Mouse (Mus musculus) spleen, embryonic (tissue): Measurements from ENCODE around the gene Dab2ip.

Source experiments
- CTCF ChIA-PET: fragments of 350-600 bp; sonication (Branson Sonifier 250); formaldehyde crosslinking; loops from one replicate; lab custom pipeline; 2022; lab: Charles Lee

Dab2ip gene

DNA sequence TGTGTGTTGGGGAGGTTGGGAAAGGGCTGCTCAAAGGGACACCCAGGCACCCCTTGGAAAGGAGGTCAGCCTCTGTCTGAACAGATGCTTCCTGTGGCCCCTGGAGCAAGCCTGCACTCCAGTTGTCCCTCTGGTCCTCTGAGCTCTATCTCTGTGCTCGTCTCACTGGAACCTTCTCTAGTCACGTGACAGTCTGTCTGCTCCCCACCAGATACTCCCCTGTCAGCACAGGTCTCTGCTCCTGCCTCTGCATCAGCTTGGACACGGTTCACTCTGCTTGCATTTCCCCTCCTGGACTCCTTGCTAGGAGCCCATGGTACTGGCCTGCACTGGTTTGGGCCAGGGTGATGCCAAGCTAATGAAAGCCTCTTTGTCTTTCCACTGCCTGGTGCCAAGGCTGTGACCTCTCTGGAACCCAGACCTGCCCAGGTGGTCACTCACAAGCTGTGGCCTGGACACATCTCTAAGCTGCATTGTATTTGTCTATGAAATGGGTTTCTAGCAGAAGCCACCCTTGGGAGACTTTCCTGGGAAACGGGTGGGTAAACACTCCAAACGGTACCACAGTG is 1.1 kb upstream of the Dab2ip start:
- CTCF ChIA-PET, result no interaction called here

DNA sequence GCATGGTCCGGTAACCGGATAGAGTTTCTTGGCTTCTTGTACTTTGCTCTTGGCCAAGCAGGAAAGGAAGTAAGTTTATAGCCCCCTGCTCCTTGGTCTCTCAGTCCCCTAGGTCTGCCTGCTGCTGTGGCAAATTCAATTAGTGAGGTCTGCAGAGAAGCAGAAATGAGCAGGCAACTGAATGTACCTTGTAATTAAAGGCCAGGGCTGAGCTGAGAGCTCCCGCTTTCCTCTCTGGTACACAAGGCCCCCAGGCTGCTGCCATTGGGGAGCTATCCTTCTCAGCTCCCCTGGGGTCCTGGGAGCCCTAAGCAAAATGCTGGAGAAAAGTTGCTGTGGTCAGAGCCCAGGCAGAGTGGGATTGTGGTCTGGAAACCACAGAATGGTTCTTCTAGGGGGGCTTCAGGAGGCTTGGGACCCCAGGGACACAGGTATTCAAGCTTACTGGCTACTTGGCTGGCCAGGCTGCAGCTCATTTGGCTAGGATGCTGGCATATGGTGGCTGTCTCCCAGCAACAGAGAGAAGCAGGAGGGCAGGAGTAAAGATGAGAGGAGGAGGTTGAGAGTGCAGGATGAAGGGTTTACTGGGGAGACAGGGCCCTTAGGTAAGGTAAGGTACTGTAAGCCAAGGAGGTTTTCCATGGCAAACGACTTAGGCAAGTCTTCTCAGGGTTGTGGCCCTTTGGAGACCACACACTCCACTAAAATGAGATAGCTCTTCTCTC is 922 bp downstream of the Dab2ip start:
- CTCF ChIA-PET, result no interaction called here

DNA sequence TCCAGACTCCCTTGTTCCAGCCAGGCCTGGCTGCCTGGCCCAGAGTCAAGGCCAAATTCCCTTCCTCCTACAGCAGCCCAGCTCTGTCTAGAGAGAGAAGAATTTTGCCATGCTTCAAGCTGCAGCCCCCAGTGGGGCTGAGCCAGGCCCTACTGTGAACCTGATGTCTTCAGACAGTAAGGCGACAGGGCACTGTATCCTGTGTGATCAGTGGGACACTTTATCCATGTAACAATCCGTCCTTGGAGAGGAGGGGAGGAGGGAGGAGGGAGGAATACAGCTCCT is 1.4 kb downstream of the Dab2ip start:
- CTCF ChIA-PET, result no interaction called here

DNA sequence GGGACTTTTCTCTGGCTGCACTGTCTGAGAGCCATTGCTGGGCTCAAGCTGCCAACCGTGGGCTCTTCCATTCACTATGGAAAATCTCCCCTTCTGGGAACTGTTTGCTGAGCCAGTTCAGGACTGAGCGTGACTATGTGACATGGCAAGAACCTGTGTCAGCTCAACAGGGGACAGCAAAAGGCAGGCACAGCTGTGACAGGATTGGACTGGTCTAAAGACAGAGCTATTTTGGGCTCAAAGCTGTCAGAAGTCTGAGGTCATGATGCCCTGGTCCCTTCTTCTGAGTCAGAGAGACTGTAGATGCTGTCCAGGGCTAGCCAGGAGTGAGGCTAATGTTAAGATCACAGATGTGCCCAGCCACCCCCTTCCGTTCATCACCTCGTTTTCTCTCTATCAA is 5.7 kb downstream of the Dab2ip start:
- CTCF ChIA-PET, result no interaction called here

DNA sequence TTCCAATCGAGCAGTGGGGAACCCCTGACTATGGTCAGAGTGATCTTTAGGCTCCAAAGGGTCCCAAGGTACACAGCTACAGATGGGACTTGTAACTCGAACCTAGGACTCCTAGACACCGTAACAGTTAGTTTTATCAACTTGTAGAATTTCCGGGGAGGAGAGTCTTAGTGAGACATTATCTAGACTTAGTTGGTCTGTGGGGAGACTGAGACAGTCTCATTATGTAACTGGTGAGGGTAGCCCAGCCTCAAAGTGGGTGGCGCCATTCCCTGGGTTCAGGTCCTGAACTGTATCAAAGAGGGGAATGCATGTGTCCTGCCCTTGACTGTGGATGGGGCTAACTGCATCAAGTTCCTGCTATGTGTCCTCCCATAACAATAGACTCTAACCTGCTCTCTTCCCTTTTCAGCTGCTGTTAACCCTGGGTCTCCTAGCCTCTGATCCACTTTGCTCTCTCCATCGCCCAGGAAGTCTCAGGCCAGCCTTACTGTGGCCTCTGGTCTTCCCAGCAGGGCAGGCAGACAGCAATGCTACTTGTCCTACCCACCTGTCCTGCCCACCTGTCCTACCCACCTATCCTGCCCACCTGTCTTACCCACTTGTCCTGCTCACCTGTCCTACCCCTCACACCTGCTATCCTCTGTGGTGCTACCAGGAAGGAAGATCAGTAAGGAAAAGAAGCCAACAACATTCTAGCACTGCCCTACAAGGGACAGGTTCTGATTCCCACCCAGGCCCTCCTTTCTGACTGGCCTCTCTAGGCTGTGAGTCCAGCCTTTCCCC is 7.2 kb downstream of the Dab2ip start:
- CTCF ChIA-PET, result no interaction called here

DNA sequence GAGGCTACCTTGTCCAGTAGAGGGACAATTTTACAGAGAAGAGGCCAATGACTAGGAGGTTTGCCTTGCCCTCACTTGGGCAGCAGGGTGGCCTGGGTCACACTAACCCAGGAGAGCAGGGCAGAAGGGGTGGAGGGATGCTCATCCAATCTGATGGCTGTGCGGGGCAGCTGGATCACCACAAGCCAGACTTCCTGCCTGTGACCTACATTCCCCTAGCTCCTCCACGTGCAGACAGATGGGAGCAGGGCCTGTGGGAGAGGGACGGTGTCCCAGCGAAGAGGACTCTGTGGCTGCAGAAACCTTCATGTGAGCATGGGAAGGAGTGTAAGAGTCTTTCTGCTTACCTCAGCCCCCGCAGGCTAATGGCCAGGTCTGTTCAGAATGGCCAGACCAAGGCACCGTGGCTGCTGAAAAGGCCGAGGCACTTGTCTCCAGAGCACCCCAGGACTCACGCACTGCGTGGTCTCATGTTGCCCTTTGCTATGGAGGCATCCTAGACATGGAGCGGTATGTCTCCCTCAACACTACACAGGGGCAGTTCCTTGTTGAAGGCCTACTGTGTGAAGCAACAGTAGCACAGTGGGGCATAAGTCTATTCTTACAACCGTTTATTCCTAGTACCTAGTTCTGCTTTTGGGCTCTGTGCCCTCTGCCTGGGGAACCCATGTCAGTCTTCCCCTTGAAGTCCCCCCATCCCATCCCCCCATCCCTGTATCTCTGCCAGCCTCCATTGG is 9.1 kb downstream of the Dab2ip start:
- CTCF ChIA-PET, result no interaction called here

DNA sequence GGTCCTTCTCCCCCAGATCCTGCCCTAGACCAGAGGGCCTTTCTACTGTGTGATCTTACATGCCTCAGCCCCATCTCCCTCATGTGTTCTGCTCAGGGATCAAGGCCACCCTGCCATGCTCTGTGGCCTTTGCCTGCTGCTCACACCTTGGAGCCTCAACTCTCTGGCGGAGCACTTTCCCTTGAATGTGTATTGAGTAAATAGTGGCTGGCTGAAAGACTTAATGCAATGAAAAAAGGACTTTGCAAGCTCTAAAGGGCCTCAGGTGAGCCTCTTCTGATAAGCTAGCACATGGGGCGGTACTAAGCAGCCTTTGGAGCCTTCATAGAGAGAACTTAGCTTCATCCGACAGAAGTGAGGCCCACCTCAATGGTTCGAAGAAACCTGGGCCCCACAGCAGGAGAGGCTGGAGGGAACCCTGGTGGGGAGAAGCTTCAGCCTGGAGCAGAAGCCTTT is 9.7 kb downstream of the Dab2ip start:
- CTCF ChIA-PET, result no interaction called here

DNA sequence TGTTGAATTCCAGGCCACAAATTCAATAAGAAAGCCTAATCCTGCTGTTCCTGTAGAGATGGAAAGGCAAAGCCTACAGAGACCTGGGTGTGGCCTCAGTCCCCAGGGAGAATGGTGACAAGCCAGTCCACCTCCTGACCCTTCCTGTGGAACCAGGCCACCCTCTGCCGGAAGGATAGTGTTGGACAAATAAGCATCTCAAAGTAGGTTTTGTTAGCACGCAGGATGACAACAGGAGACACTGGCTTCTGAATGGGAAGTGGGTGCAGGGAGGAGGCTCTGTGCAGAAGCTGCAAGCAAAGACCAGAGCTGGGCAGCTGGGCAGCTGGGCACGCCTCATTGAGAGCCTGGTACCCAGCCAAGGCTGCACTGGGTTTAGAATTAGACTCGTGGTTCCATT is 12.7 kb downstream of the Dab2ip start:
- CTCF ChIA-PET, result no interaction called here

DNA sequence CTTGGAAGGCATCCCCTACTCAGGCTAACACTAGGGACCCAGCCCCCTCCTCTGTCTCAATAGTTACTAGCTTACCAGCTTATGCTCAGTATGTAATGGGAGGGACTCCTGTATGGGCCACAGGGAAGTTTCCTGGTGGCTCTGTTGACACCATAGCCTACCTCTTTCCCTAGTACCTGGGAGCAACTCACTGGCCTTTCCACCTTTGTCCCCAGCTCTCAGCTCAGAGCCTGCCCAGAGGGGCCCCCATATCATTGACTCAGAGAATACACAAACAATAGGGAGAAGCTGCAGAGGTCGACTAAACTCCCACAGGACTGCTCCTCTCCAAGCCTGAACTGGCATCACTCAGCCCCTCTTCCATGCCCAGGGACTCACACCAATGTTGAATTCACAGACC is 16.6 kb downstream of the Dab2ip start:
- CTCF ChIA-PET, result no interaction called here

DNA sequence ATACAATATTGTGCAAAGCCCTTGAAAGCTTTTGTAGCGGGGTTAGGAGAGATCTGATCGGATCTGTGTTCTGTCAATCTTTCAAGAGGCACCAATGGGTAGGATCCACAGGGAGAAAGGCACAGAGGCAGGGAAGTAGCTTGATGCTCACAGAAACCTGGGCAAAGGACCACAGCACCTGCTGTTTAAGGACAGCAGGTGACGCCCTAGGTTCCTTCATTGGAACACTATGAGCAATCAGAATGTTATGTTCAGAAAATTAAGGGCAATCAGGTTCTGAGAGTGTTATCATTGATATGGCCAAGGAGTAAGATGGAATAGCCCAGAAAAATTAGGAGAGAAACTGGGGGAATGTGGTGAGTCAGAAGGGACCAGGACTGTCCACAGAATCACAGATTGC is 18.6 kb downstream of the Dab2ip start:
- CTCF ChIA-PET, result no interaction called here

DNA sequence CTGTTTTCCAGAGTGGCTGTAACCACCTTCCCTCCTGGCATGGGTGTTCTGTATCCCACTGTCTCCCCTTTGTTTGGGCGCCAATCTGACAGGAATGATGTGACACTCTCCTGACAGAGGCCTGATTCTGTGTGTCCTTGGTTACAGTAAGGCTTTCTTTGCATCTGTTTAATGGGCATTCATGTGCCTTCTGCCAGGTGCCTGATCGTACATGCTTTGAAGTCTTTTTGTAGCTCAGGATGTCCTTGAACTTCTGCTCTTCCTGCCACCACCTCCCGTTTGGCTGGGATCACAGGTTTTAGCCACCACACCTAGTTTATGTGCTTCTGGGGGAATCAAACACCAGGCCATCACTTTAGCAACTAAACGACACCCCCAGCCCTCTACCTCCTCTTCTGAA is 22.0 kb downstream of the Dab2ip start:
- CTCF ChIA-PET, result no interaction called here

DNA sequence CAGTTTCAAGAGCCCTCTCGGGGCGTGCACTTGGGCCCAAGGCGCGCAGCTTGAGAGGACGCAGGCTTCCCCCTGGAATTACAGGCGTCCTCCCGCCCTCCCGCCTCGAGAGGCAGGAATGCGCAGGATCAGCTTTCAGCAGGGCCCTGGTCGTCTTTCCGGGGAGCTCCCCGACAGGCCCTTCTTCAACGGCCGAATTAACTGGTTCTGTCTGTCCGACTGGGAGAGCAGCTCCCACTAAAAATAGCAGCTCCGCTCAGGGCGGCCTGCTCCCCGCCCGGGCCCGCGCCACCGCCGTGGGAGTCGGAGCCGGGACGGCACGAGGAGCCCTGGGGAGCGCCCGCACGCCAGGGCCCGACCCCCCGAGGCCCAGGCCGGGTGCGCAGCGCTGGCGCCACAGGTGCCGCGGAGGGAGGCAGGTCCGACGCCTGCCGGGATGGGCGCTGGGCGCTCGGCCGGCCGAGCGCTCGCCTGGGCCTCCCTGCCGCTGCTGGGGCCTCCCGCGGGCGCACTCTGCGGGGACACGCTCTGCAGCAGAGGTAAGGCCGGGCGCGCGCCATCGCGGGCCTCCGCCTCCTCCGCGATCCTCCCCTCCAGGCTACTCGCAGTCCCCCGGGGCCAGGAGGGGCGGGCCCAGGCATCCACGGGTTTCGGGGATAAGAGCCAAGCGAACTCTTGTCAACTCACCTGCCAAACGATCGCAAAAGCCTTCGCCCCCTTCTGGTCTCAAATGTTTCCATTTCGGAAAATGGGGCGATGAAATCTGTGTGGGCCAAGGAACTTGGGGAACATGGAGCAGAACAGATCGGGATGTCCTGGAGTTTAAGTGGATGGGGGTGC is 23.7 kb downstream of the Dab2ip start:
- CTCF ChIA-PET, result interaction anchor here (0.6 kb wide), 1 partner anchor 435 kb away, joined by 4 read pairs; no protein-coding TSS in a partner anchor

DNA sequence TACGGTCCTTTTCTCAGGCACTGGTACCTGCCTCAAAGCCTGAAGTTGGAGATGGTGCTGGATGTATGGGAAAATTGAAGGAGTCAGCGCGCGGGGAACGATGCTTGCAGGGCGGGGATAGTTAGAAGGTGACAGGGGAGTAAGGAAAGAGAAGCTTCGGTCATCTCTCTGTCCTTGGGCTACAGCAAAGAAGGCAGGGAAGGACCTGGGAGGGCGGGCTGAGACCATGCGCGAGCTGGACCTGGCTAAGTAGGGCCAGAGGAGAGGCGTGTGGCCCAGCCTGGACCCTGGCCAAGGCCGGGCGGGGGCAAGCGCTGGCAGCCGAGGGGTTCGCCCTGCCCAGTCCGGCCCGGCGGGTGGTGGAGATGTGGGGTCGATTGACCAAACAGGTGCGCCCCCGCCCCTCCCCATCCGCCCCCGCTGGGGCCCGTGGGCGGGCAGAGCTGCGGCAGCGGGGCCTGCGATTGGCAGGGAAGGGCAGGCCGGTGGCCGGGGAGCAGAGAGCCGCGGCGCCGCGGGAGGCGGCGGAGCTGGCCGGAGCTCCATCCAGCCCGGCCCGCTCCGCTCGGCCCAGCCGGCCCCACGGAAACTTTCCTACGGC is 24.4 kb downstream of the Dab2ip start:
- CTCF ChIA-PET, result no interaction called here

DNA sequence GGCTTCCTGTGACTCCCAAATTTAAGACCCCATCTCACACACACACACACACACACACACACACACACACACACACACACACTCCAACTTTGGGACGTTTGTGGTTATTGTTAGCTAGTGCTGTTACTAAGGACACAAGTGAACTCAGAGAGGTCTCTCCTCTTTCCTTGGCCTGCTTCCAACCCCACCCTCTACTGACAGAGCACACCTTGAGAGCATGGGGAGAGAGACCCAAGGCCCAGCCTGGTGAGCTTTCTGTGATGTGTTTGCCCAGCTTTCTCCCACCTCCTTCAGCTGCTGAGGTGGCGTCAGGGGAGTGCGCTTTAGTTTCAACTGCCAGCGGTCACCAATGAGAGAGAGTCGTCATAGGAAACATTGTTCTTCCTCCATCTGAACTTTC is 25.3 kb downstream of the Dab2ip start:
- CTCF ChIA-PET, result no interaction called here

DNA sequence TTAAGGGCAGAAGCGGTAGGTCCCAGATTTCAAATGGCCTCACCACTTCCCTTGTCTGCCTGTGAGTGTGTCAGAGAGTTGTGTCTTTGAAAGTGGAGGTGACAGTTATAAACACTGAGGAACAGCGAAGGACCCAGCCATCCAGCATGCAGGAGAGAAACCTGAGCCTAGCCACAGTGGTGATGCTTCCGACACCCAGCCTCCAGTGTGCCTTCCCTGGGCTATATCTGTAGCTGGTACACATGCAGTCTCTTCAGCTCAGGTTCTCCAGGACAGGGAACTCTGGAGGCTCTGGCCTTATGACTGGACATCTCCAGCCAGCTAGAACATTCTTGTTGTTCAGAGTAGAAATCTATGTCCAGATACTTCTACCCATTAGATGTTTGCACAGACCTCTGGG is 25.9 kb downstream of the Dab2ip start:
- CTCF ChIA-PET, result no interaction called here

DNA sequence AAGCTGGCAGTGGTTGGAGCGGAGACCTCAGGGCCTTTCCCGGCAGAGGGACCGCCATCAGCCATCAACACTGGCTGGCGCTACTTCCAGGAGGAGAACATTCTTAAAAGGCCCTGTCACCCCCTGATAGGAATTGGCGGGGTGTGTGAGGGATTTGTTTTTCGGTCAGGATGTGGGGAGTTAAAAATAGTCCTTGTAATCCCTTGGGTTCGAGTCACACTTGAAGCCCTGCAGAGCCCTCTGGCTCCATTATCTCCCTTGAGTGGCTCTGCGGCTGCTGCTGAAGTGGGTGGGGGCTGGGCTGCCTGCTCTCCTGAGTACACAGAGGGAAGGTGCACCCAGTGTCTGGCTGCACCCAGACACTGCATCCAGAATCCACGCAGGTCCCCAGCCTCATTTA is 30.3 kb downstream of the Dab2ip start:
- CTCF ChIA-PET, result no interaction called here

DNA sequence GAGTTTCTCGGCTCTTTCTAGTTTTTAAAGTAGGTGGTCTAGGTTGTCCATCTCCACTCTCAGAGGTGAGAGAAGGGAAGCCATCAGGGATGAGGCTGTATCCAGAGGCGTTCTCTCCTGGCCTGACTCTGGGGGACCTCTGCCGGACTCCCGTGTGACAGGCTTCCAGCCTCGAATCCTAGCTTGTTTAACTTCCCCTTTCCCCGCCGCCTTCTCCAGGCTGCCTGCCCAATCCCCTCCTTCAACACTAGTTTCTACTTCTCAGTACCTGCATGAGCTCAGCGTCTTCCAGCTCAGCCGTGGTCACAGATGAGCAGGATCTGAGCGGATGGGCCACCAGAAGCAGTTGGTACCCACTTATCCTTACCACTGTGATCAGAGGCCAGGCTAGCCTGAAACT is 31.3 kb downstream of the Dab2ip start:
- CTCF ChIA-PET, result no interaction called here

DNA sequence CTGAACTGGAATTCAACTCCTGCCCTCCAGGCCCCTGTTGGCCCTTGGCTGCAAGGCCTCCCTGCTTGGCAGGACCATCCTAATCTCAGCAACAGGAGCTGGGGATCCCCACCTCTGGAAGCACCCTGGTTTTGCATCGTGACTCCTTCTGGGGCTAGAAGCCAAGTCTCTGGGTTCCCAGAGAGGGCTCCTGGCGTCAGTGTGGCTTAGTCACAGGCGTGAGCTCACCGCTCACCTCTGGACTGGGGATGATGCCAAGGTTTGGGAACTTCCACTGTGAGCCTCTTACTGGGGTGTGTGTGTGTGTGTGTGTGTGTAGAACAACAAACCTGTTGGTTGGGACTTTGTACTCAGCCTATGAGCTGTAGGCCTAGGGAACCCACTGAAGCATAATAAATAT is 31.7 kb downstream of the Dab2ip start:
- CTCF ChIA-PET, result interaction anchor here (0.5 to 0.6 kb wide), 2 partner anchors 47 to 96 kb away, joined by 5 to 6 read pairs; no protein-coding TSS in a partner anchor

DNA sequence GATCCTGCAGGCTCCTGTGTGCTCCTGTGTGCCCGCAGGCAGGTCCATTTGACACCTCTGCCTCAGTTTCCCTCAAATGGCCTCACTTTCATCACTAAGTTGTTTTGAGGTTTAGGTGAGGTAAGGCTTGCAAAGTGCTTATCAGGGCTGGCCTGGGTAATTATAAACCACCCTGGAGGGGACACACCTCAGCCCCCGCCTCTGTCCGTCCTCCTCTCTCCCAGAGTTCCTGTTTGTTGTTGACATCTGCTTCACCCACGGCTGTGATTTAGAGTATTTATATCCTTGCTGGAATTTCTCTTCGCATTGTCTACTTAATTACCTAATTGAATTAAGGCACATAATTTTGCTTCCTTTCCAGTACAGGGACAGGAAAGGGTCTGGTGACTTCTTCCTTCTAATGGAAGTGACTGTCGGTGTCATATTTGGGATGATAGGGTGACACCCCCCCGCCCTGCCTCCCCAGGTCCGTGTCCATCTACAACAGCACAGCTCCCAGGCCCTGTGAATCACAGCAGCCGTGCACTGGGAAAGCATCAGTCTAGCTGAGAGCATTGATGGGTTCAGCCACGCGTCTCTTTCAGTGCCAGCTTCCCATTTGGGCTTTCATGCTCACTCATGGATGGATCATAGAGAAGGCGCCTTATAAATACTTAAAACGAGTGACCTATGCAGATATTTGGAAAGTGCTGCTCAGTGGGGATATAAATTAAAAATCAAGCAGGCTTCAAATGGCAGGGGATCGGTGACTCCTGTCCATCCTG is 34.1 kb downstream of the Dab2ip start:
- CTCF ChIA-PET, result no interaction called here

DNA sequence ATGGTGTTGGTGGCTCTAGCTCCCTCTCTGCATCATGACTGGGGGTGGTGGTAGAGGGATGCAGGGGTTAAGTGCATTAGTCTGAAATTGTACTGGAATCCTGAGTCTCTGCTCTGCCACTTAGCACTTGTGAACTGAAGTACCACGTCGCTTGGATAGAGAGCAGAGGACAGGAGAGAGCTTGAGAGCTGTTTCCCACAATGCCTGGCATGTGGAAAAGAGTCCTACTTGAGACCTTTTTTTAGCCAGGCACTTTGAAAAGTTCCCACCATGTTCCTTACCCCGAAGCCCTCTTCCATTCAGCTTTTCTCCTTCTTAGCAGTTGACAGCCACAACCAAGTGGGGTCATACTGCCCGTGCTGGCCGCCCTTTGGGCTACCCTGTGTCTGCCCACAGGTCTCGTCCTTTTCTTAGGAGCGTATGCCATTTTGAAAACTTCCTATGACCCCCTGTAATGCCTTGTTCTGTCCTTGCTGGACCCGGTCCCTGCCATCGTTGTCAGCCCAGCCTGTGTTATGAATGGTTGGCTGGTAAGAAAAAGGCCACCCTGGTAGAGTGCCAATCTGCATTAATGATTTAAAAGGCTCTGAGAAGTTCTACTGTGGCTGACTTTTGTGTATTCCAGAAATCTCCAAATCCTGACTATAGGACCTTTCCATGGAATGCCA is 34.8 kb downstream of the Dab2ip start:
- CTCF ChIA-PET, result no interaction called here
